ENCODE assay signal across 39 mouse cellular contexts in the genomic region with DNA sequence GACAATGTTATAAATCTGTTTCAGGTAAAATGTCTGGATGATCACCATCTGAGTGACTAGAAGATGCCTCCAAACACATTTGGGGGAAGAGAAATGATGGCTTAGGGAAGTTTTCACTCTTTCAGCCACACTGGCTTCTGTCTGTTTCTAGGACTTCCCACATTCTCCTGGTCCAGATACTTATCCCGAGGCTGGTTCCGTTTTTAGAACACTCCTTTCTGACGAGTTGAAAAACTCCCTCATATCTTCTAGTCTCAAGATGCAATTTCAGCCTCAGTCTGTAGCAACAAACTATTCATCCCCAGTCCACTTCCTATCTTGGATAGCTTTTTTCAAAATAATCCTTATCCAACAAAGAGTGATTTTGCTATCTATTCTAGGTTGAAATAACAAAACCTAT. TPM values are rescaled to one million over a fixed set of nuclear protein-coding genes. Genes with fewer than 3 reads are reported as not detected.
"Had no signal": no experiment of that assay in that cellular context is flagged by ENCODE, and none has a peak within 500 bp of the region (broad histone marks: within the 10 kb centered on the region; RNA-seq: fewer than 3 reads in every experiment).

No protein-coding gene starts in this region.

- DNase-seq: heart, postnatal 10 days; heart, postnatal 14 days; heart, postnatal 36 days; heart, postnatal 4 days; kidney, adult 11 months; kidney, adult 18-20 months; kidney, adult 2 months; kidney, adult 8-10 months; kidney, adult 9 months; kidney, postnatal 10 days; kidney, postnatal 14 days; kidney, postnatal 25 days; kidney, postnatal 36 days; kidney, postnatal 4 days; layer of hippocampus, adult 9-11 months; layer of hippocampus, postnatal 36 days had no signal

- ATAC-seq: hindbrain, embryonic 16.5 days; hindbrain, postnatal 0 days; inflammation-experienced regulatory T-cells, adult 6 months; intestine, embryonic 15.5 days; intestine, embryonic 16.5 days; intestine, postnatal 0 days had no signal

RNA-seq across cellular contexts. Expression of a gene that starts 23.4 kb away (rescaled TPM):
- polyA plus RNA-seq: heart, embryonic 12.5 days; heart, embryonic 13.5 days; heart, embryonic 14.5 days; heart, embryonic 15.5 days; heart, embryonic 16.5 days; heart, postnatal 0 days; hindbrain, embryonic 10.5 days; hindbrain, embryonic 11.5 days; hindbrain, embryonic 12.5 days; hindbrain, embryonic 13.5 days; hindbrain, embryonic 14.5 days; hindbrain, embryonic 15.5 days; hindbrain, embryonic 16.5 days; hindbrain, postnatal 0 days; inflammation-experienced regulatory T-cells, adult 6 months; intestine, embryonic 14.5 days; intestine, embryonic 15.5 days; intestine, embryonic 16.5 days; intestine, postnatal 0 days; kidney, adult 2 months; kidney, embryonic 14.5 days; kidney, embryonic 15.5 days; kidney, embryonic 16.5 days; large intestine, adult 2 months had no signal

RNA-seq across cellular contexts. Expression of a gene that starts 54.4 kb away (rescaled TPM):
- polyA plus RNA-seq: heart, embryonic 14.5 days; heart, embryonic 15.5 days; heart, postnatal 0 days; hindbrain, embryonic 11.5 days; hindbrain, embryonic 12.5 days; hindbrain, embryonic 13.5 days; hindbrain, embryonic 14.5 days; hindbrain, embryonic 16.5 days; hindbrain, postnatal 0 days; kidney, embryonic 14.5 days had no signal
